Mouse (Mus musculus): Measurements from ENCODE around the gene Cd81.
A peak's percentile ranks its signal among the peaks of the same experiment; 100 is the strongest.

Gene Cd81

GRCm38 (mm10) chr7:143020764-143021163 lies 31.8 kb upstream of the Cd81 start:
- no peak for DNase-seq (ENCODE audit: low read depth)

DNA sequence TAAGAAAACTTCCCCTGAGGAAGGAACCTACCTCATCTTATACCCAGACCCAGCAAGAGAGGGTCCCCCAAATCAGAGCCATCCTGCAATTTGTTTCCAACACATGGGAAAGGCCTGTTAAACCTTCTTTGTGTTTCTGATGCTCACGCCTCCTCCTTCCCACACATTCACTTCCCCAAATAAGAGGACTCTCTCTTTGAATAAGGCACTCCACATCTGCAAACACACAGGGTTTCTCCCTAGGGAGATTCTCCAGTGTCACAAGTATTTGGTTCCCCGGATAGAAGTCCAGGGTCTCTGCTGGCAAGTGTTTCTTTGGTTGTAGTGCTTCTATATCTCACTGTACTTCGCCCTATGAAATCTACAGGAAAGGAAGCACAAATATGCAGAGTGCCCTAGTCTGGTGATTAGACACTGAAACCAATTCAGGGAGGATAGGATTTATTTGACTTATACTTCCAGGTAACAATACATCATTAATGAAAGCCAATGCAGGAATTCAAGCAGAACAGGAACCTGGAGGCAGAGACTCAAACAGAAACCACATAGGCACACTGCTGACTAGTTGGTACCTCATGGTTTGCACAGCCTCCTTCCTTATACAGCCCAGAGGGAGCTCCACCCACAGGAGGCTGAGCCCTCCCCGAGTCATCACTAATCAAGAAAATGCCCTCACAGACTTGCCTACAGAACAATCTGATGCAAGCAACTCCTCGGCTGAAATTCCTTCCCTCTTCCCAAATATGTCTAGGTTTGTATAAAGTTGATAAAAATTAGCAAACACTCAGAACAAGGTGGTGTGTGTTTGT lies 31.0 kb upstream of the Cd81 start:
- DNase-seq (ENCODE audit: low read depth): peak; percentile 66

- peak; percentile 73 for DNase-seq (ENCODE audit: low read depth)
Measured at GRCm38 (mm10) chr7:143023499-143023898, 29.0 kb upstream of the Cd81 start.

DNA sequence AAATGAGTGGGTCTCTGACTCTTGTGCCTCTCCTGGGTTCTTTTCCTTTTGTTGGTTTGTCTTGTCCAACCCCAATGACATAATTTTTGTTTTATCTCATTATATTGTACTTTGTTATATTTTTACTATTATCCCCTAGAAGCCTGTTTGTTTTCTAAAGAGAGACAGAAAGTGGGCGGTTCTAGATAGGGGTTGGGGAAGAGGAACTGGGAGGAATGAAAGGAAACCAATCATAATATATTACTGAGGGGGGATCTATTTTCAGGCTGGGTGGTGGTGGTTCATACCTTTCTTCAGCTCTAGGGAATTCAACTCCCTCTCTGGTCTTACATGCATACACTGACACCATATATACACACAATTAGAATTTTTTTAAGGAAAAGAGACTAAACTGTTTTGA lies 28.2 kb upstream of the Cd81 start:
- no peak for DNase-seq (ENCODE audit: low read depth)

- DNase-seq (ENCODE audit: low read depth): no peak
Measured at GRCm38 (mm10) chr7:143025496-143025895, 27.0 kb upstream of the Cd81 start.

- no peak for DNase-seq (ENCODE audit: low read depth)
Measured at GRCm38 (mm10) chr7:143027196-143027595, 25.3 kb upstream of the Cd81 start.

- no peak for DNase-seq (ENCODE audit: low read depth)
Measured at GRCm38 (mm10) chr7:143031816-143032215, 20.7 kb upstream of the Cd81 start.

- no peak for DNase-seq (ENCODE audit: low read depth)
Measured at GRCm38 (mm10) chr7:143033581-143033980, 19.0 kb upstream of the Cd81 start.

DNA sequence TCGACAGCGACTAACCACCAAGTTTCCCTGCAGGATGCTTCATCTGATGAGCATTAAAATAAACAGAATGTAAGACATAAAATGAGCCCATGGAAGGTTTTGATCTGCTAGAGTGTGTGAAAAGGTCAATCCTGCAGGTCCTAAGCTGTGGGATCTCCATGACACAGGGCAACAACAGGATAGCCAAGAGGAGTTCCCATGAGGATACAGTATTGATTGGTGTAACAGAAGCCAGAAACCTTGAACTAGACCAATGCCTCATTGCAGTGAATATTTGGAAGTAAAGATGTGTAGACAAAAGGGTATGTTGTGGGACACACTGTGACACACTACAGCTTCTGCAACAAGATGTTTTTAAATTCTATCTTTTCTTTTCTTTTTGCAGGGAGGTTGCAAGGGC lies 18.4 kb upstream of the Cd81 start:
- no peak for DNase-seq (ENCODE audit: low read depth)

GRCm38 (mm10) chr7:143034519-143035450 lies 17.8 kb upstream of the Cd81 start:
- no peak for DNase-seq (ENCODE audit: low read depth)

DNA sequence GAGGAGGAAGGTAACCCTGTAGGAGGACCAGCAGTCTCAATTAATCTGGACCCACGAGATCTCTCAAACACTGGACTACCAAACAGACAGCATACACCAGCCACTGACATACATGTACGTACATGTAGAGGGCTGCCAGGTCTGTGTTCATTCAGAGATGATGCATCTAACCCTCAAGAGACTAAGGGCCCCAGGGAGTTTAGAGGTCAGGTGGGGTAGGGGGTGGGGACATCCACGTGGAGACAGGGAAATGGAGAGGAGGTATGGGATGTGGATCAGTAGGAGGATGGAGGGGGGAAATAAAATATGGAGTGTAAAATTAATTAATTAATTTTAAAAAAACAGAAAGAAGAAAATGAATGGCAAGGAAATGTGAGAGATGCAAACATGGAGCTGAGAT lies 15.8 kb upstream of the Cd81 start:
- DNase-seq (ENCODE audit: low read depth): no peak

GRCm38 (mm10) chr7:143037306-143037705 lies 15.2 kb upstream of the Cd81 start:
- DNase-seq (ENCODE audit: low read depth): no peak

GRCm38 (mm10) chr7:143038174-143038931 lies 14.2 kb upstream of the Cd81 start:
- peak; percentile 80 for DNase-seq (ENCODE audit: low read depth)

- DNase-seq (ENCODE audit: low read depth): no peak
Measured at GRCm38 (mm10) chr7:143040561-143040960, 12.0 kb upstream of the Cd81 start.

GRCm38 (mm10) chr7:143041138-143041822 lies 11.3 kb upstream of the Cd81 start:
- DNase-seq (ENCODE audit: low read depth): no peak

GRCm38 (mm10) chr7:143042089-143042488 lies 10.4 kb upstream of the Cd81 start:
- DNase-seq (ENCODE audit: low read depth): no peak

DNA sequence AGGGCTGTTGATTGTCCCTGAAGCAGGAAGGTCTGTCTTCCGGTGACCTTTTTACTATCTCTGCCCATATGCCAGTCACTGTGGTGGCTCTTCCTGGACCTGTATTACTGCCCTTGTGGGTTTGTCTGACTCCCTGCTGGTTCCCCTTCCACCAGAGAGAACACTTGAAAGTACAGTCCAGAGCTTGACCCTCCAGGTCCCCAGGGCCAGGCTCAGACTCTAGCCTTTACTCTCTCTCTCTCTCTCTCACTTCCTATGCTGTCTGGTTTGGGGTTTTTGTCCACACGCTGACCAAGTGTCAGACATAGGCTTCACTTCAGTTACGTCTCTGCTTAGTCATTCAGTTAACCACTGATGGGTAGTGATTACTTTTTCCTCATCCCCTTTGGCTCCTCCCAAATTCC lies 9.6 kb upstream of the Cd81 start:
- DNase-seq (ENCODE audit: low read depth): peak; percentile 97

GRCm38 (mm10) chr7:143044049-143044825 lies 8.3 kb upstream of the Cd81 start:
- no peak for DNase-seq (ENCODE audit: low read depth)

DNA sequence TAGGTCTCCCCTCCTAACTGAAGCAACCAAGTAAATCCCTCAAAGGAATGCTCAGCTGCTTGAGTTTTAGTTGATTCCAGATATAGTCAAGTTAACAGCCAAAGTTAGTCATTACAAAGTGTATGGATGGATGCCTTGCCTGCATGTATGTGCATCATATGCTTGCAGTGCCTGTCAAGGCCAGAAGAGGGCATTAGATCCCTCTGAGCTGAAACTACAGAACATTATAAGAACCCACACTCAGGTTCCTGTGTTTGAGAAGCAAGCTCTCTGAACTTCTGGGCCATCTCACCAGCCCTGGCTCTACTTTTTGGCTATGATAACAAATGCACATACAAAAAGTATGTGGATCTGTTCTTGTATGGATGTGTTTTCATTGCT lies 7.7 kb upstream of the Cd81 start:
- DNase-seq (ENCODE audit: low read depth): peak; percentile 50

DNA sequence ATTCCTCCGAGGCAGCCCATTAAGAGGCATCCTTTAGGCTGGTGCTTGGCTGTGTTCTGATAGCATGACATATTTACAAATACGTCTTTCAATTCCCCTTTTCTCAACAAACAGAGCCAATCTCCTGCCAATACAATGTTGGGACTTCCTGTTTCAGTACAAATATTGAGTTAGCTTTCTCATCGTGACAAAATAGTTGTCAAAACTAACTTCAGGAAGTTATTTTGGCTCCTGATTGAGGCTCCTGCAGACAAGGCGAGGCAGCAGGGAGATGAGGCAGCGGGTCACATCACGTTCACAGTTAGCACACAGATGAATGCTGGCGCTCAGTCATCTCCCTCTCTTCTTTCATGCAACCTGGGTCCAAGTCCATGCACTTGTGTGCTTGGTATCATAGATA lies 6.2 kb upstream of the Cd81 start:
- no peak for DNase-seq (ENCODE audit: low read depth)

- no peak for DNase-seq (ENCODE audit: low read depth)
Measured at GRCm38 (mm10) chr7:143049331-143049730, 3.2 kb upstream of the Cd81 start.
